Mouse (Mus musculus) layer of hippocampus, adult 2 months (tissue): ENCODE results near the gene Irf1. TPM values are rescaled to one million over a fixed set of nuclear protein-coding genes. Genes with fewer than 3 reads are reported as not detected.
A peak's percentile ranks its signal among the peaks of the same experiment; 100 is the strongest.

ENCODE experiments used
- DNase-seq, 2 experiments: peaks; one replicate each; pipeline ENCODE4 v3.0.0; 2022; ENCODE audit warnings: low spot score in 2 of 2
- H3K27ac ChIP-seq: fragments of 200-600 bp; 2 replicates; pipeline ENCODE4 v1.8.1; 2022
- H3K4me3 ChIP-seq: fragments of 200-600 bp; 2 replicates; pipeline ENCODE4 v1.8.1; 2022; ENCODE audit warnings: mild to moderate bottlenecking
- CTCF ChIP-seq: fragments of 200-600 bp; conservative IDR thresholded peaks from 2 replicates; pipeline ENCODE4 v1.8.1; 2022; ENCODE audit warnings: antibody characterized with exemption, mild to moderate bottlenecking, moderate library complexity
- total RNA-seq, 2 experiments: library from RNA; stranded (reverse); gene quantifications; 2 replicates each; pipeline ENCODE4 v1.2.3; 2021

The Irf1 gene
- total RNA-seq, 2 experiments from 2014 or later = 9.0 to 12.4 TPM

DNA sequence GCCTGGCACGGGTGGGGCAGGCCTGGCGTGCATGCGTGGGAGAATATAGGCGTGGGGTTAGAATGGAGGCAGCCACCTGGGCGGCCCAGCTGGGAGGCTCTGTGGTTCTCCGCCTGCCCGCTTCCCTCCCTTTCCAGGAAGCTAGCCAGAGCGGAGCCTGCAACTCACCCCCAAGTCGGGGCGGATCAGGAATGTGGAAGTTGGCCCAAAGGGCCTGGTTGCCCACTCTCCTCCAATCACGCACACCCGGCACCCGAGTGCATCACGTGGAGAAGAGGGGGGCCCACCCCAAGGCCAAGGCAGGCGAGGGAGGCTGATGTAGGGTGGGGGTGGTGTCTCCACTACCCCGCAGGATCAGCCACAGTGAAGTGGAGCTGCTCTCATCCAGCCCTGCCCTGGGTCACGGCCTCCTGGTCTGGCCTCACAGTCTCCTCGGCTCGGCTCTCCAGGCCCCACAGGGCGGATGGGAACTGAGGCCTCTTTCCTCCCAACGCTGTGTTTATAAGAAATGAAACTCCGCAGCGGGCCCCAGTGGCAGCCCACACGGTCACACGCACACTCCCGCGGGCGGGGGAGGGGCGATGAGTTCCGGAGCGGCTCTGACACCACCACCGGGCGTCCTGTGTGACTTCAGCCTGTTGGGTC lies 6.2 kb upstream of the Irf1 start:
- Histone ChIP-seq H3K4me3 (peak overlapping the region; percentile 61), H3K27ac (peak overlapping the region; percentile 91)
- peak; percentile 70 to 71 for DNase-seq
- TF ChIP-seq CTCF = peak; percentile 69

DNA sequence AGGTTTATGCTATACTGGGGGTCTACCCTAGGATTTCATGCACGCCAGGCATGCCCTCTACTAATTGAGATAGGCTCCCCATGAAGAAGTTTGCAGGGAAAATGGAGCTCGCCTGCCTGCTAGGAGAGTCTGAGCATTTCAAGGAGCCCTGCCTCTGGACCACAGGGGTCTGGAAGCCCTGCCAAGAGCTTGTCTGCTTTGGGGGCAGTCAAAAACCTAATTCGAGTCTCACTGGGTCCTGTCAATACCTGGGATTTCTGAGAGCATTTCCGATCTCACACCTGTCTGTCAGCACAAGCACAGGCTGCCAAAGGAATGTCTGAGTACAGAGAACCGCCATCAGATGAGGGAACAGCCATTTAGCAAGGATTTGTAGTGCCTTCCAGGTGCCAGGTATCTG lies 5.2 kb upstream of the Irf1 start:
- TF ChIP-seq CTCF = no peak
- DNase-seq = no peak
- H3K4me3 ChIP-seq = no peak overlapping the region
- peak overlapping the region; percentile 91 for H3K27ac ChIP-seq

DNA sequence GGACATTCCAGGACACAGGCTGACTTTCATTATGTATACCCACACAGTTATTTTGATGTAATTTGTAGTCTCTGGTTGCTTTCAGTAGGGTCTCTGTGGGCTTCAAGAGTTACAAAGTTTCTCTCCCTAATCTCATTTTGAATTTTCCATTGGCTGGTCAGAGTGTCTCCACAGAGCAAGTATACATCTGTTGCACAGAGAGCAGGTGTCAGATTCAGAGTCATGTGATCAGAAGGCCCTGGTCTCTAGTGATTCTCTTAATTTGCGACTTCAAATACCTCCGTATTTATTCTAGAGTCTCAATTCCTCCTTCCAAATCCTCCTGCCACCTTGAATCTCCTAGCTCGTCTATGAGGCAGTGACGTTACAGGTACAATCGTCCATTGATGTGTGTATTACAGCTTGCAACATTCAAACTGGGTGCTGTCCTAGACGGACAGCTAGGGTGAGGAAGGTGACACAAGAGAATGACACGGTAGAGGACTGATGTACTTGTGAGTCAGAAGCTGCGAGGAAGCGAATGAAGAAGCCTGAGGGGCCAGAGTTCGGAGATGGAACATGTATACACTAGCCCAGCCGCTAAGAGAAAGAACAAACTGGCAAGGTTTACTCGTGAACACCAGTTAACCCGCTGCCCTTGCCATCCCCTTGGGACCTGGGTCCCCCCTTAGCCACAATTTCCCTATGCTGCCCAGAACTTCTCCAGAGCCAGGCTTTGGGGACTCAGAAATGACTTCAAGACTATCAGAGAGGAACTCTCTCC lies 1.2 kb upstream of the Irf1 start:
- H3K4me3 ChIP-seq = no peak overlapping the region
- H3K27ac ChIP-seq = no peak overlapping the region
- no peak for DNase-seq
- TF ChIP-seq CTCF = no peak

DNA sequence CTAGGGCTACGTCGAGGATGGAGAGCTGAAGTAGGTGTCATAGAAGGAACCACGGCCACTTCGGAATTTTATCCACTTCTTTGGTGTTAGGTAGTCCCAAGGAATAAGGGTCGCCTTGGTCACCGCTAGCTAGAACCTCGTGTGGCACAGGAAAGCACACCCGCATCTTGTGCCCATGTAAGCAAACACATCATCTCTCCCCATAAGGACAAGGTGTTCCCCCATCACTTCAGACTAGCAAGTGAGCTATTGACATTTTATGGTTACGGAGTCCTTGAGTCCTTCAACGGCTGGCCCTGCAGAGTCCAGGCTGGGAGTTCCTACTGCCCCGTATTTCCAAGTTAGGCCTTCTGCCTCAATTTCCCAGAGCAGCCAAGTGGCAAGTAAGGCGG lies 633 bp upstream of the Irf1 start:
- TF ChIP-seq CTCF = no peak
- H3K4me3 ChIP-seq = peak overlapping the region; percentile 83
- H3K27ac ChIP-seq = peak overlapping the region; percentile 78; the same call in 1 of the 2 replicates
- no peak for DNase-seq

DNA sequence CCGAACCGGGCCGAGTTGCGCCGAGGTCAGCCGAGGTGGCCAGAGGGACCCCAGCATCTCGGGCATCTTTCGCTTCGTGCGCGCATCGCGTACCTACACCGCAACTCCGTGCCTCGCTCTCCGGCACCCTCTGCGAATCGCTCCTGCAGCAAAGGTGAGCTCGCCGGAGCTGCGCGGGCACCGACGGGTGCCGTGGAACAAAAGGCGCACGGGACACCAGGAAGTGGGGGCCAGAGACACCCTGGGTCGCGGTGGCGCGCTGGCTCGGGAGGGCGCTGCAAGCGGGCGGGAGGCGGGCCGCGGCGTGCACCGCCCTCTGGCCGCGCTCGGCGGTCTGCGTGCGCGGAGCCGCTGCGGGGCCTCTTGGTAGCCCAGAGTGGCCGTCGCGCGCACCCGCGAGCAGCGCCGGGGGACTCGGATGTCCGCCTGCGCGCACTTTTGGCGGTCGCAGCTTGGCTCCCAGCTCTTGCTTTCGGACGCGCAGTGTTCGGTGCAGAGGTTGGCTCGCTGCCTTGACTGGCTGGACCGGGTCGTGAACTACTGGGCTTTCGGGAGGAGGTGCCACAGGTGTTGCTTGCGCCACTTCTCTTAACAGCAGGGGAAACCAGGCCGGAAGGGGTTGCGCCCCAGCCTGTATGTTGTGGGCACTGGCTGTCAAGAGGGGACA lies 444 bp downstream of the Irf1 start:
- peak; percentile 38 to 55 for DNase-seq
- Histone ChIP-seq H3K27ac (peak overlapping the region; percentile 91), H3K4me3 (peak overlapping the region; percentile 83)
- TF ChIP-seq CTCF = peak; percentile 18; the same call in 1 of the 2 replicates

DNA sequence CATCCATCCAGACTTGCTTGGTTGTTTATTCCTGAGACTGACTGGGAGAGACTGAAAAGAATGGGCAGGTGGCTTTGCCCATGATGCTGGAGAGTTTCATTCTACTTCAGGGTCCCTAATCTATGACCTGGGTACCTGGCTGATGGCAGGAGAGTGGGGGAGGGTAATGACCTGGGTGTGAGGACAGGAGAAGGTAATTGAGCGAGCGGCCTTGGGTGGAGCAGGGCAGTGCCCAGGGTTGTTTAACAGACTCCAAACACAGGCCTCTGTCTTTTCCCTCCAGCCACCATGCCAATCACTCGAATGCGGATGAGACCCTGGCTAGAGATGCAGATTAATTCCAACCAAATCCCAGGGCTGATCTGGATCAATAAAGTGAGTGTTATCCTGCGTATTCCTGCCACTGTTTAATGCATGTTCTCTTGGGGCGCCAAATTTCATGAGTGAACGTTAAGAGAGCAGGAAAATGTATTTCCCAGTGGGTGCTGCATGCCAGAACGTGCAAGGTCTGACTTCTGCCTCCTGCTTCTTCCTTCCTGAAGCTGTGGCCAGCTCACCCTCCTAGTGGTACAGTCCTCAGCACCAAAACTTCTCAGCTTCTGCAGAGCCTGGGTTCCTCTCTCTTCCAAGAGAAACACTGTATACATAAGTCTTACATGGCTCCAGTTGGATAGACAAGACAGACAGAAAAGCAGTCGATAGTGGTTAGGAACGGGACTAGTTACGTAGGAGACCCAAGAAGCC lies 1.4 kb downstream of the Irf1 start:
- H3K27ac ChIP-seq = no peak overlapping the region
- H3K4me3 ChIP-seq = peak overlapping the region; percentile 83
- DNase-seq = no peak
- TF ChIP-seq CTCF = no peak

DNA sequence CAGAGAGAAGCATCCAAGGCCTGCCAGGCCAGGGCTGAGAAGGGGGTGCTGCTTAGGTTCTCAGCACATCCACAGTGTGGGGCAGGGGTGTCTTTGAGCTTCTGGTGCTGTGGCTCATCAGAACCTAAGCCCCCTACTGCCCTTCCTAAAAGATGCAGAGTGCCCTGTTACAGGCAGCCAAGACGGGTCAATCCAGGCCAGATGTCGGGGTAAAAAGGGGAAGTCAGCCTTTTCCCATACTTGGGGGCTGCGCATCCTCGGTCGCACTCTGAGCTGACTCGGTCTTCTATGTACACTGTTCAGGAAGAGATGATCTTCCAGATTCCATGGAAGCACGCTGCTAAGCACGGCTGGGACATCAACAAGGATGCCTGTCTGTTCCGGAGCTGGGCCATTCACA lies 2.7 kb downstream of the Irf1 start:
- TF ChIP-seq CTCF = no peak
- Histone ChIP-seq H3K4me3 (no peak overlapping the region), H3K27ac (no peak overlapping the region)
- no peak for DNase-seq

DNA sequence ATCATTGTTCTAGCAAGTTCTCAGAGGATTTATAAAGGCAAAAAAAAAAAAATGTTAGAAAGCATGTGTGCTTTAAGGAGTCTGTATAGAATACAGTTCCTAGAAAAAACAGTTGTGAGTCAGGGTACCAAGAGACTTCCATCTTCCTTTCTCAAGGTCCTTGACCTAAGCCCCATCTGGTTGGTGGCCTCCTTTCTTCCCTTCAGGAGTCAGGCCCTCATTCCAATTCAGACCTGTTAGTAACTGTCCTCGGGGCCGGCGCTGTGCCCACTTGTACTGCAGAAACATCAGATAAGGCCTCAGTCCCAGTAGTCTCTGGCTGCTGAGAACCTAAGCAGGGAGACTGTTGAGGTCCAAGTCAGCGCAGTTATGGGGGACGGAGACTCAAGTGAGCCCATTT lies 3.3 kb downstream of the Irf1 start, which contains the start of gene Gm17334:
Gene Gm17334 (minus strand): TSS at position 101 of the 400 bp plus-strand sequence.
- no peak for DNase-seq
- Histone ChIP-seq H3K27ac (no peak within 1 kb of the TSS), H3K4me3 (no peak within 1 kb of the TSS)
- TF ChIP-seq CTCF = no peak

DNA sequence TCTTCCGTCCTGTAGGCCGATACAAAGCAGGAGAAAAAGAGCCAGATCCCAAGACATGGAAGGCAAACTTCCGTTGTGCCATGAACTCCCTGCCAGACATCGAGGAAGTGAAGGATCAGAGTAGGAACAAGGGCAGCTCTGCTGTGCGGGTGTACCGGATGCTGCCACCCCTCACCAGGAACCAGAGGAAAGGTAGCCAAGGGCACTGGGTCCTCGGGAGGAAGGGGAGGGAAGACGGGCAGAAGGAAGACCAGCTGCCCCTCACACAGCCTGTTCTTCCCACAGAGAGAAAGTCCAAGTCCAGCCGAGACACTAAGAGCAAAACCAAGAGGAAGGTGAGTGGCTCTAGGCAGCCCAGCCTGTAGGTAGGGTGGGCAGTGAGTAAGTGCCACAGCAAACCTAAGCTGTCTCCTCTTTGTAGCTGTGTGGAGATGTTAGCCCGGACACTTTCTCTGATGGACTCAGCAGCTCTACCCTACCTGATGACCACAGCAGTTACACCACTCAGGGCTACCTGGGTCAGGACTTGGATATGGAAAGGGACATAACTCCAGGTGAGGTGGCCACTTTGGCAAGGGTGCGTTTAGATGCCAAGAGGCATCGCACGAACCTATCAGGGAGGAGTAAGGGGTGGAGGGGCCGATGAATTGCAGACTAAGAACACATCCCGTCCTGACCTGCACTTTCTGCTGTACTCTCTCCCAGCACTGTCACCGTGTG lies 4.0 kb downstream of the Irf1 start:
- no peak for DNase-seq
- H3K27ac ChIP-seq = no peak overlapping the region
- H3K4me3 ChIP-seq = no peak overlapping the region
- TF ChIP-seq CTCF = no peak

DNA sequence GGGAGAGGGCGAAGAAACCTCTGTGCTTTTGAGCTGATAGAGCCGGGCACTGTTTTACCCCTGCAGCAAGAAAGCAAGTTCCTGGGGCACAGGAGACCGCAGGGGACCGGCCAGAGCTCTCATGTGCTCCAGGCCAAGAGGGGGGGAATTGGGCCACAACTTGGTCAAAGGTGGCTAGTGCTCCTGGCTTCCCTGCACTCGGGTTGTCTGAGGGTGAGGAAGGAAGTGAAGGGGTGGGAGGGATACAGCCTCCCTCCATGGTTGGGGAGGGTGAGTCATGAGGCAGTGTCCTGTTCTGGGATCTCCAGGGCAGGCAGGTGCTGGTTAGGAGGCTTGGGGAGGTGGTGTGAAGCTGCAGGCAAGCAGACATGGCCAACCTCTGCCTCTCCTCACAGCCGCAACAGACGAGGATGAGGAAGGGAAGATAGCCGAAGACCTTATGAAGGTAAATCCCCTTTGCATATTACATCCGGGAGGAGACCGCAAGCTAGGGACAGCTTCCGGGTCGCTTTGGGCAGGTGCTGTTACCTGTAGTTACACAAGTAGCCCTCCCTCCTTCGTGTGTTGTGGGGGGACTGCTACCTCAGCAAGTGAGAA lies 4.9 kb downstream of the Irf1 start:
- Histone ChIP-seq H3K4me3 (no peak overlapping the region), H3K27ac (no peak overlapping the region)
- DNase-seq = no peak
- no peak for TF ChIP-seq CTCF

DNA sequence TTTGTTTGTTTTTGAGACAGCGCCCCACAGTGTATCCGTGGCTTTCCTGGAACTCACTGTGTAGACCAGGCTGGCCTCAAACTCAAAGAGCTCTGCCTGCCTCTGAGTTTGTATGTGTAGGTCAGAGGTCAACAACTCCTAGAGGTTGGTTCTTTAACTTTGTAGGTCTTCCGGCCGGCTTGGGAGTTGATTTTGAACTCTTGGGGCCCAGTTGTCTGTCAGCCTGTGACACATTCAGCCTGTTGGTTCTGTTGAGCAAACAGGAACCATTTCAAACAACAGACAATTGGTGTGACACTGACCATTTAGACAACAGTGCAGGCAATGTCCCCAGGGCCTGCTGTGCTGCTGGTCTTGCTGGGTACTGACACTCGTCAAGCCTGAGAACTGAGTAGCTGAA lies 7.9 kb downstream of the Irf1 start:
- no peak for TF ChIP-seq CTCF
- Histone ChIP-seq H3K27ac (peak overlapping the region; percentile 32; the same call in 1 of the 2 replicates), H3K4me3 (no peak overlapping the region)
- DNase-seq = no peak

DNA sequence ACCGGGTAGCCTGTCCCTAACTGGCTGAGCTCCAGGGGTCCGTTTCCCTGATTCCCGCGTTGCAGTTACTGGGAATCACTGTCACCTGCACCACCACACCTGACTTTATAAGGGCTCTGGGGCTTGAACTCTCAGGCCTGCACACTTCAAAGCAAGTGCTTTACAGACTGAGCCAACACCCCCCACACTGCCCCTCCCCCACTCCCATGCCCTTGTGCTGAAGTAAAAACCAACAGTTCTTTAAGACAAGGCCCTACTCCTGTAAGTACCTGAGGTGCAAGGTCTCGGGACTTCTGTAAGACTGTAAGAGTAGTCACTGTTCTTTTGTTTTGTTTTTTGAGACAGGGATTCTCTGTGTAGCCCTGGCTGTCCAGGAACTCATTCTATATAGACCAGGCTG lies 8.6 kb downstream of the Irf1 start:
- no peak for TF ChIP-seq CTCF
- no peak overlapping the region for H3K27ac ChIP-seq
- no peak overlapping the region for H3K4me3 ChIP-seq
- DNase-seq = no peak
